Mouse (Mus musculus) limb, embryonic 15.5 days (tissue): ENCODE data around the gene Iqcb1. TPM values are rescaled to one million over a fixed set of nuclear protein-coding genes. Genes with fewer than 3 reads are reported as not detected.

ENCODE experiments used
- ATAC-seq: fragments of 200-750 bp; cut with Nextera tagmentation; 2 replicates; pipeline ENCODE4 v1.8.0; 2017; ENCODE audit warnings: low read depth, moderate TSS enrichment; ENCODE audit not compliant: insufficient number of reproducible peaks, low FRiP score, low TSS enrichment
- H3K27ac ChIP-seq: fragments of 300-500 bp; sonication (generic); 2 replicates; pipeline ENCODE4 v1.5.1; 2015; ENCODE audit warnings: moderate library complexity, mild to moderate bottlenecking, inconsistent platforms
- H3K27me3 ChIP-seq: fragments of 300-500 bp; sonication (generic); 2 replicates; pipeline ENCODE4 v1.6.1; 2015; ENCODE audit warnings: inconsistent platforms
- H3K36me3 ChIP-seq: fragments of 300-500 bp; sonication (generic); 2 replicates; pipeline ENCODE4 v1.6.1; 2015; ENCODE audit warnings: inconsistent platforms
- H3K4me1 ChIP-seq: fragments of 300-500 bp; sonication (generic); 2 replicates; pipeline ENCODE4 v1.6.1; 2015; ENCODE audit warnings: inconsistent platforms
- H3K4me2 ChIP-seq: fragments of 300-500 bp; sonication (generic); 2 replicates; pipeline ENCODE4 v1.6.1; 2015; ENCODE audit warnings: mild to moderate bottlenecking, inconsistent platforms
- H3K4me3 ChIP-seq: fragments of 300-500 bp; sonication (generic); 2 replicates; pipeline ENCODE4 v1.5.1; 2015; ENCODE audit warnings: mild to moderate bottlenecking, inconsistent platforms
- H3K9ac ChIP-seq: fragments of 300-500 bp; sonication (generic); 2 replicates; pipeline ENCODE4 v1.6.1; 2015; ENCODE audit warnings: inconsistent platforms
- H3K9me3 ChIP-seq: fragments of 300-500 bp; sonication (generic); 2 replicates; pipeline ENCODE4 v1.6.1; 2016; ENCODE audit warnings: inconsistent platforms
- WGBS: fragments of 180-500 bp; shearing (Covaris S2); methylation state at CpG from one replicate; pipeline ENCODE4 v1.1.7; 2015; 5-methylcytosine and 5-hydroxymethylcytosine counted together
- polyA plus RNA-seq: library from polyadenylated mRNA; unstranded; fragments of >200 nt; fragmentation: Nextera tagmentation; extraction: Ambion mirVana; gene quantifications from 2 replicates; pipeline ENCODE4 v1.2.1, GENCODE M21; 2015

Gene Iqcb1
- polyA plus RNA-seq, 1 experiment from 2014 or later = 36.1 TPM

GRCm38 (mm10) chr16:36882737-36883343, 54.7 kb downstream of the Iqcb1 start:
- no peaks in the 10 kb centered on the region for H3K9me3 ChIP-seq
- H3K27ac ChIP-seq = no peak overlapping the region
- ATAC-seq = no peak
- H3K9ac ChIP-seq = no peak overlapping the region
- H3K27me3 ChIP-seq = no peaks in the 10 kb centered on the region
- no peak overlapping the region for H3K4me3 ChIP-seq
- H3K4me2 ChIP-seq = no peak overlapping the region
- no peaks in the 10 kb centered on the region for H3K4me1 ChIP-seq
- WGBS = 70% methylated on average over 5 of the region's 5 CpGs
- H3K36me3 ChIP-seq = peaks cover 20% of the 10 kb centered on the region

DNA sequence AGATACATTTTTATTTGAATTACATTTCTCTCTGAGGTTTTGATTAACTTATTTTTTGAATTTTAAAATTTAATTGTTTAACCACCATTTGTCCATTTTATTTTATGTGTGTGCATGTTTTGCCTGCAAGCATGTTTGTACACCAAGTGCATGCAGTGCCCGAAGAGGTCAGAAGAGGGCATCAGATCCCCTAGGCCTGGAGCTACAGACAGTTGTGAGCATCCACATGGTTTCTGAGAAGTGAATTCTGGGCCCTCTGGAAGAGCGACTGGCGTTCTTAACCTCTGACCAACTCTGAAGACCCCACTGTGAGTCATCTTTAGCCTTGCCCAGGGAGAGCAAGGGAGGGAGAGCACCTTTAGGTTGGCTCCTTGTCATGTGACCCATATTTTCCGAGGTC, 56.7 kb downstream of the Iqcb1 start:
- peaks cover 36% of the 10 kb centered on the region for H3K36me3 ChIP-seq
- no peak overlapping the region for H3K27ac ChIP-seq
- H3K9me3 ChIP-seq = no peaks in the 10 kb centered on the region
- H3K4me3 ChIP-seq = no peak overlapping the region
- 82% methylated on average over 4 of the region's 4 CpGs for WGBS
- H3K27me3 ChIP-seq = no peaks in the 10 kb centered on the region
- no peak overlapping the region for H3K9ac ChIP-seq
- H3K4me2 ChIP-seq = no peak overlapping the region
- no peaks in the 10 kb centered on the region for H3K4me1 ChIP-seq
- ATAC-seq = no peak

DNA sequence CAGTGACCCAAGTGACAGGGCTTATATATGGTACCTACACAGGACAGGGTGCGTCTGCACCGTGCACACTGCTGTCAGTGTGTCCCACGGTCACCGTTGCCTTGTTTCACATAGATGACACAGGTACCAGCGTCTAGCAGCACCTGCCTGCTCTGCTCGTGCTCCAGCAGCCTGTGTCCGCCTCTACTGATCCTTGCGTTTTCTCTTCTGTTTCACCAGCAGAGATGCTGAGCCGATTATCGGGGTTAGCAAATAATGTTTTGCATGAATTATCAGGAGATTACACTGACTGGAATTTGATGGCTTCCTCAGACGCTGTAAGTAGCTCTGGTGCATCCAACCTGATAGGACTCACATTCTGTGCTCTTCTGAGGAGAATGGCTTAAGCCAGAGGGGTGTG, 57.7 kb downstream of the Iqcb1 start:
- no peak overlapping the region for H3K27ac ChIP-seq
- peaks cover 44% of the 10 kb centered on the region for H3K36me3 ChIP-seq
- H3K9ac ChIP-seq = no peak overlapping the region
- no peaks in the 10 kb centered on the region for H3K9me3 ChIP-seq
- H3K27me3 ChIP-seq = no peaks in the 10 kb centered on the region
- H3K4me3 ChIP-seq = no peak overlapping the region
- H3K4me1 ChIP-seq = no peaks in the 10 kb centered on the region
- ATAC-seq = no peak
- no peak overlapping the region for H3K4me2 ChIP-seq
- WGBS = 95% methylated on average over 11 of the region's 11 CpGs

GRCm38 (mm10) chr16:36887546-36887945, 59.4 kb downstream of the Iqcb1 start:
- no peak overlapping the region for H3K4me2 ChIP-seq
- 80% methylated on average over 5 of the region's 5 CpGs for WGBS
- H3K36me3 ChIP-seq = peaks cover 60% of the 10 kb centered on the region

GRCm38 (mm10) chr16:36890559-36890958, 62.4 kb downstream of the Iqcb1 start:
- peaks cover 88% of the 10 kb centered on the region for H3K36me3 ChIP-seq
- 93% methylated on average over 3 of the region's 3 CpGs for WGBS
- no peak for ATAC-seq

More at GRCm38 (mm10) chr16:36887546-36887945, 59.4 kb downstream of the Iqcb1 start:
- Histone ChIP-seq H3K9ac (no peak overlapping the region), H3K27ac (no peak overlapping the region), H3K4me3 (no peak overlapping the region), H3K4me1 (no peaks in the 10 kb centered on the region), H3K27me3 (no peaks in the 10 kb centered on the region), H3K9me3 (no peaks in the 10 kb centered on the region)
- no peak for ATAC-seq

GRCm38 (mm10) chr16:36891415-36891814, 63.2 kb downstream of the Iqcb1 start:
- 89% methylated on average over 4 of the region's 4 CpGs for WGBS

More at GRCm38 (mm10) chr16:36890559-36890958, 62.4 kb downstream of the Iqcb1 start:
- Histone ChIP-seq H3K9ac (no peak overlapping the region), H3K9me3 (no peaks in the 10 kb centered on the region), H3K27me3 (no peaks in the 10 kb centered on the region), H3K4me2 (no peak overlapping the region), H3K4me1 (no peaks in the 10 kb centered on the region), H3K27ac (no peak overlapping the region), H3K4me3 (no peak overlapping the region)

GRCm38 (mm10) chr16:36893317-36893716, 65.1 kb downstream of the Iqcb1 start:
- Histone ChIP-seq H3K27me3 (no peaks in the 10 kb centered on the region), H3K4me1 (no peaks in the 10 kb centered on the region), H3K9ac (no peak overlapping the region), H3K4me3 (no peak overlapping the region), H3K27ac (no peak overlapping the region), H3K9me3 (no peaks in the 10 kb centered on the region), H3K36me3 (peaks cover 86% of the 10 kb centered on the region), H3K4me2 (no peak overlapping the region)
- 91% methylated on average over 10 of the region's 10 CpGs for WGBS
- ATAC-seq = no peak

More at GRCm38 (mm10) chr16:36891415-36891814, 63.2 kb downstream of the Iqcb1 start:
- H3K4me1 ChIP-seq = no peaks in the 10 kb centered on the region
- H3K9ac ChIP-seq = no peak overlapping the region
- H3K9me3 ChIP-seq = no peaks in the 10 kb centered on the region
- no peak overlapping the region for H3K27ac ChIP-seq
- no peak overlapping the region for H3K4me3 ChIP-seq
- H3K4me2 ChIP-seq = no peak overlapping the region
- H3K27me3 ChIP-seq = no peaks in the 10 kb centered on the region
- ATAC-seq = no peak
- peaks cover 87% of the 10 kb centered on the region for H3K36me3 ChIP-seq

DNA sequence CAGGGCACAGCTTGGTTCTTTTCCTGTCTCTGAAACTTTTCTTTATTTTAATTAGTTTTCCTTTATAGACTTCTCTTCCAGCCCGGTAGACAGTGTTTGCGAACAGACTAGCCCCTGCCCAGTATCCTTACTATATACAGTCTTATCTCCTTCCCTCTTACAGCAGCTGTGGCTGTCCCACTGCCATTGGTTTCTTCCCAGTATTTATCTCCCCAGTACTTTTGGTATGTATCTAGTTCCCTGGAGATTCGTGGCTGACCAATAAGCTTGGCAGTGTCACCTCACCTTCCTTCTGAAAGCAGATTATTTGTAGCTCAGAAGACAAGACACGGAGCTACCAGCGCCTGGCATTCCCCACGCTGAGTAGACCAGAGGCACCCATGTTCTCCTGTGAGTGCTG, 68.5 kb downstream of the Iqcb1 start:
- Histone ChIP-seq H3K36me3 (peaks cover 87% of the 10 kb centered on the region), H3K4me1 (no peaks in the 10 kb centered on the region), H3K27ac (no peak overlapping the region), H3K9me3 (no peaks in the 10 kb centered on the region), H3K27me3 (no peaks in the 10 kb centered on the region), H3K4me2 (no peak overlapping the region), H3K4me3 (no peak overlapping the region), H3K9ac (no peak overlapping the region)
- ATAC-seq = no peak
- WGBS = 92% methylated on average over 6 of the region's 6 CpGs

GRCm38 (mm10) chr16:36903156-36903555, 75.0 kb downstream of the Iqcb1 start:
- Histone ChIP-seq H3K4me1 (no peaks in the 10 kb centered on the region), H3K27me3 (no peaks in the 10 kb centered on the region), H3K9me3 (no peaks in the 10 kb centered on the region), H3K4me3 (no peak overlapping the region), H3K27ac (no peak overlapping the region), H3K9ac (no peak overlapping the region), H3K4me2 (no peak overlapping the region), H3K36me3 (peaks cover 70% of the 10 kb centered on the region)
- 87% methylated on average over 5 of the region's 5 CpGs for WGBS
- no peak for ATAC-seq

- H3K27me3 ChIP-seq = no peaks in the 10 kb centered on the region
- no peak overlapping the region for H3K4me2 ChIP-seq
- H3K27ac ChIP-seq = no peak overlapping the region
- H3K36me3 ChIP-seq = peaks cover 70% of the 10 kb centered on the region
- WGBS = 78% methylated on average over 10 of the region's 10 CpGs
- no peak overlapping the region for H3K4me3 ChIP-seq
- ATAC-seq = no peak
- H3K9me3 ChIP-seq = no peaks in the 10 kb centered on the region
- no peak overlapping the region for H3K9ac ChIP-seq
- no peaks in the 10 kb centered on the region for H3K4me1 ChIP-seq
Observed at GRCm38 (mm10) chr16:36911909-36912308, 83.7 kb downstream of the Iqcb1 start.

- no peak overlapping the region for H3K9ac ChIP-seq
- no peak overlapping the region for H3K27ac ChIP-seq
- H3K36me3 ChIP-seq = peaks cover 70% of the 10 kb centered on the region
- ATAC-seq = no peak
- no peak overlapping the region for H3K4me2 ChIP-seq
- no peaks in the 10 kb centered on the region for H3K4me1 ChIP-seq
- no peak overlapping the region for H3K4me3 ChIP-seq
- no peaks in the 10 kb centered on the region for H3K9me3 ChIP-seq
- H3K27me3 ChIP-seq = no peaks in the 10 kb centered on the region
- WGBS = 87% methylated on average over 13 of the region's 13 CpGs
Observed at GRCm38 (mm10) chr16:36912311-36912710, 84.1 kb downstream of the Iqcb1 start.

DNA sequence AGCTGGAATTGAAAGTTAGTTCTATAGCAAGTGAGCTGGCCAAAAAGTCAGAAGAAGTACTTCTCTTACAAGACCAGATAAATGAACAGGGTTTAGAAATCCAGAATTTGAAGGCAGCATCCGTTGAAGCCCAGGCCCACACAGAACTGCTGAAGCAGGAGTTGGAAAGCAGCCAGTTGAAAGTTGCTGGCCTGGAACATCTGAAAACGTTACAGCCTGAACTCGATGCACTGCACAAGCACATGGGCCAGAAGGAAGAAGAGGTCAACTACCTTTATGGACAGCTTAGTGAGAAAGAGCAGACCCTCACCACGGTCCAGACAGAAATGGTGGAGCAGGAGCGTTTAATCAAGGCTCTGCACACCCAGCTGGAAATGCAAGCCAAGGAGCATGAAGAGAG, 86.0 kb downstream of the Iqcb1 start:
- Histone ChIP-seq H3K36me3 (peaks cover 76% of the 10 kb centered on the region), H3K4me2 (no peak overlapping the region), H3K27me3 (no peaks in the 10 kb centered on the region), H3K27ac (no peak overlapping the region), H3K4me1 (no peaks in the 10 kb centered on the region), H3K4me3 (no peak overlapping the region), H3K9ac (no peak overlapping the region), H3K9me3 (no peaks in the 10 kb centered on the region)
- WGBS = 76% methylated on average over 5 of the region's 5 CpGs
- no peak for ATAC-seq

GRCm38 (mm10) chr16:36918505-36918904, 90.3 kb downstream of the Iqcb1 start:
- H3K4me1 ChIP-seq = no peaks in the 10 kb centered on the region
- H3K27ac ChIP-seq = no peak overlapping the region
- H3K9ac ChIP-seq = no peak overlapping the region
- H3K9me3 ChIP-seq = no peaks in the 10 kb centered on the region
- WGBS = 97% methylated on average over 10 of the region's 10 CpGs
- no peak overlapping the region for H3K4me3 ChIP-seq
- no peaks in the 10 kb centered on the region for H3K27me3 ChIP-seq
- H3K4me2 ChIP-seq = no peak overlapping the region
- no peak for ATAC-seq
- peaks cover 91% of the 10 kb centered on the region for H3K36me3 ChIP-seq
